Comparison of ENCODE assay signal across 8 mouse cellular contexts in genomic region chr3:142560296-142560948, GRCm38 (mm10). TPM values are rescaled to one million over a fixed set of nuclear protein-coding genes. Genes with fewer than 3 reads are reported as not detected.
DNase-seq lines count a peak whose midpoint lies in the region; ATAC-seq lines count a peak whose summit lies in the region.

No protein-coding gene starts in this region.

- H3K4me1 ChIP-seq in intestine, embryonic 15.5 days (replicated peaks), result no peaks in the 10 kb centered on the region

- peak; percentile 79 for ATAC-seq in intestine, embryonic 15.5 days

- peak overlapping the region; percentile 30; the same call in 1 of the 2 replicates for H3K9ac ChIP-seq in intestine, embryonic 15.5 days

- no peak overlapping the region for H3K27ac ChIP-seq in intestine, embryonic 15.5 days

- peak overlapping the region; percentile 63 for H3K4me2 ChIP-seq in intestine, embryonic 15.5 days (replicated peaks)

- WGBS in intestine, embryonic 15.5 days, result 13% methylated on average over 12 of the region's 12 CpGs

- peak overlapping the region; percentile 35 for H3K4me3 ChIP-seq in intestine, embryonic 15.5 days (replicated peaks)

- peak; percentile 83 for DNase-seq in adrenal gland, adult 8-10 months
- DNase-seq in embryo, embryonic 11.5 days (ENCODE audit: low read depth, low spot score), result peak; percentile 76
- peak; percentile 80 to 83 for DNase-seq in gastrocnemius, postnatal 36 days
- peak; percentile 70 to 76 for DNase-seq in left cerebral cortex, postnatal 25 days (ENCODE audit: low spot score in 2 of 2)
- peak; percentile 89 for DNase-seq in mesoderm, embryonic 11.5 days (ENCODE audit: low read depth, low spot score)
- DNase-seq in right cerebral cortex, postnatal 36 days (ENCODE audit: low spot score in 2 of 2), result peak; percentile 53 to 58
- peak; percentile 77 to 85 for DNase-seq in urinary bladder, postnatal 4 days (ENCODE audit: low spot score in 2 of 2)

- H3K27me3 ChIP-seq in intestine, embryonic 15.5 days (replicated peaks), result no peaks in the 10 kb centered on the region

- H3K36me3 ChIP-seq in intestine, embryonic 15.5 days, result no peaks in the 10 kb centered on the region

- no peaks in the 10 kb centered on the region for H3K9me3 ChIP-seq in intestine, embryonic 15.5 days

- intact Hi-C loops in gastrocnemius, postnatal 36 days (cut with DNase I), result loop anchor here (10.0 kb wide), 1 partner anchor 276 kb away; no protein-coding TSS in a partner anchor
- intact Hi-C loops in left cerebral cortex, postnatal 25 days (cut with DNase I), result loop anchor here (1.0 kb wide), 1 partner anchor 67 kb away; the partner anchor contains the start of gene Gbp5

RNA-seq across cellular contexts. Expression of gene Gbp3, which starts 0.6 kb away (rescaled TPM):
- 10 to 100 TPM in 2 of 4 experiments, 1 to 10 TPM in 2; 7.1 to 14.0 (median 9.8) TPM for total RNA-seq in adrenal gland, adult 8-10 months (2022)
- 1 to 10 TPM; 3.9 to 5.6 TPM for total RNA-seq in gastrocnemius, postnatal 36 days (2021)
- polyA plus RNA-seq in intestine, embryonic 15.5 days (2015; fragmentation: Nextera tagmentation; extraction: Ambion mirVana), result 1.8 and 2.7 TPM in 2 replicates
- 1 to 10 TPM; 4.1 to 5.2 TPM for total RNA-seq in left cerebral cortex, postnatal 25 days (2021)

RNA-seq across cellular contexts. Expression of gene Gbp7, which starts 30.3 kb away (rescaled TPM):
- total RNA-seq in adrenal gland, adult 8-10 months (2022), result 10 to 100 TPM; 16.1 to 23.3 (median 17.2) TPM
- 10 to 100 TPM in 1 of 2 experiments, 1 to 10 TPM in 1; 9.4 to 19.1 TPM for total RNA-seq in gastrocnemius, postnatal 36 days (2021)
- polyA plus RNA-seq in intestine, embryonic 15.5 days (2015; fragmentation: Nextera tagmentation; extraction: Ambion mirVana), result 6.6 and 7.2 TPM in 2 replicates
- total RNA-seq in left cerebral cortex, postnatal 25 days (2021), result 1 to 10 TPM; 2.4 to 2.6 TPM

RNA-seq across cellular contexts. Expression of gene Gbp2b, which starts 34.2 kb away (rescaled TPM):
- total RNA-seq in adrenal gland, adult 8-10 months (2022), result under 1 TPM; 0.37 to 0.43 (median 0.39) TPM
- under 1 TPM in 1 of 2 experiments, not detected in 1; 0.12 TPM for total RNA-seq in gastrocnemius, postnatal 36 days (2021)
- 0.33 and 0.35 TPM in 2 replicates for polyA plus RNA-seq in intestine, embryonic 15.5 days (2015; fragmentation: Nextera tagmentation; extraction: Ambion mirVana)
- not detected for total RNA-seq in left cerebral cortex, postnatal 25 days (2021)

RNA-seq across cellular contexts. Expression of gene Gbp2, which starts 60.0 kb away (rescaled TPM):
- total RNA-seq in adrenal gland, adult 8-10 months (2022), result 10 to 100 TPM; 15.3 to 21.3 (median 17.4) TPM
- total RNA-seq in gastrocnemius, postnatal 36 days (2021), result 1 to 10 TPM; 2.9 to 3.4 TPM
- 3.9 and 4.1 TPM in 2 replicates for polyA plus RNA-seq in intestine, embryonic 15.5 days (2015; fragmentation: Nextera tagmentation; extraction: Ambion mirVana)
- total RNA-seq in left cerebral cortex, postnatal 25 days (2021), result 1 to 10 TPM; 1.3 to 1.4 TPM
